Mouse (Mus musculus): Measurements from ENCODE around the gene Cnppd1. TPM values are rescaled to one million over a fixed set of nuclear protein-coding genes. Genes with fewer than 3 reads are reported as not detected.
A peak's percentile ranks its signal among the peaks of the same experiment; 100 is the strongest.

The Cnppd1 gene
- polyA plus RNA-seq, 1 experiment: 100 TPM

GRCm38 (mm10) chr1:75182160-75182559, 39.6 kb upstream of the Cnppd1 start:
- H3K27ac ChIP-seq (ENCODE audit: control insufficient read depth, insufficient read depth, low read depth, low read length, poor library complexity): no peak overlapping the region
- H3K4me1 ChIP-seq (ENCODE audit: control insufficient read depth, insufficient read depth, low read length): no peaks in the 10 kb centered on the region; the same call in 1 of the 2 replicates
- TF ChIP-seq CTCF (IDR thresholded peaks at IDR 0.05; ENCODE audit: control insufficient read depth, insufficient read depth, low read length): no peak; the same call in 1 of the 2 replicates
- no peak for TF ChIP-seq POLR2A (IDR thresholded peaks at IDR 0.05; ENCODE audit: borderline replicate concordance, control insufficient read depth, low read depth, low read length)
- 83% methylated on average over 4 of the region's 4 CpGs for WGBS
- no peak overlapping the region for H3K4me3 ChIP-seq (replicated peaks; ENCODE audit: control insufficient read depth, low read depth, low read length)

- H3K4me3 ChIP-seq (replicated peaks; ENCODE audit: control insufficient read depth, low read depth, low read length): no peak overlapping the region
- TF ChIP-seq POLR2A (IDR thresholded peaks at IDR 0.05; ENCODE audit: borderline replicate concordance, control insufficient read depth, low read depth, low read length): no peak
- no peak for TF ChIP-seq CTCF (IDR thresholded peaks at IDR 0.05; ENCODE audit: control insufficient read depth, insufficient read depth, low read length)
- H3K4me1 ChIP-seq (ENCODE audit: control insufficient read depth, insufficient read depth, low read length): no peaks in the 10 kb centered on the region; the same call in 1 of the 2 replicates
- WGBS: 93% methylated on average over 4 of the region's 4 CpGs
- no peak overlapping the region for H3K27ac ChIP-seq (ENCODE audit: control insufficient read depth, insufficient read depth, low read depth, low read length, poor library complexity)
Measured at GRCm38 (mm10) chr1:75181377-75181870, 38.9 kb upstream of the Cnppd1 start.

GRCm38 (mm10) chr1:75180741-75181140, 38.2 kb upstream of the Cnppd1 start:
- Histone ChIP-seq H3K4me3 (replicated peaks; ENCODE audit: control insufficient read depth, low read depth, low read length) (no peak overlapping the region), H3K4me1 (ENCODE audit: control insufficient read depth, insufficient read depth, low read length) (no peaks in the 10 kb centered on the region; the same call in 1 of the 2 replicates), H3K27ac (ENCODE audit: control insufficient read depth, insufficient read depth, low read depth, low read length, poor library complexity) (no peak overlapping the region)
- TF ChIP-seq POLR2A (IDR thresholded peaks at IDR 0.05; ENCODE audit: borderline replicate concordance, control insufficient read depth, low read depth, low read length) (no peak), CTCF (IDR thresholded peaks at IDR 0.05; ENCODE audit: control insufficient read depth, insufficient read depth, low read length) (no peak)
- WGBS: 38% methylated on average over 7 of the region's 7 CpGs

- peak within 1 kb of the TSS; percentile 94 for H3K27ac ChIP-seq (ENCODE audit: control insufficient read depth, insufficient read depth, low read depth, low read length, poor library complexity)
- TF ChIP-seq CTCF (IDR thresholded peaks at IDR 0.05; ENCODE audit: control insufficient read depth, insufficient read depth, low read length) (0 out of 2 replicates have a peak, but pooled peaks have one; percentile 2), POLR2A (IDR thresholded peaks at IDR 0.05; ENCODE audit: borderline replicate concordance, control insufficient read depth, low read depth, low read length) (peak; percentile 92; the same call in 1 of the 2 replicates)
- WGBS: under 1% methylated on average over 31 of the region's 31 CpGs
- H3K4me1 ChIP-seq (ENCODE audit: control insufficient read depth, insufficient read depth, low read length): no peaks in the 10 kb centered on the region; the same call in 1 of the 2 replicates
- peak within 1 kb of the TSS; percentile 78 for H3K4me3 ChIP-seq (replicated peaks; ENCODE audit: control insufficient read depth, low read depth, low read length)
Measured at GRCm38 (mm10) chr1:75180105-75180590, 37.6 kb upstream of the Cnppd1 start, which contains the start of gene Abcb6. TSS of gene Abcb6 (minus strand) at chr1:75180392.

GRCm38 (mm10) chr1:75179334-75180104, 37.0 kb upstream of the Cnppd1 start:
- TF ChIP-seq POLR2A (IDR thresholded peaks at IDR 0.05; ENCODE audit: borderline replicate concordance, control insufficient read depth, low read depth, low read length) (no peak), CTCF (IDR thresholded peaks at IDR 0.05; ENCODE audit: control insufficient read depth, insufficient read depth, low read length) (no peak)
- H3K4me3 ChIP-seq (replicated peaks; ENCODE audit: control insufficient read depth, low read depth, low read length): peak overlapping the region; percentile 78
- peak overlapping the region; percentile 94 for H3K27ac ChIP-seq (ENCODE audit: control insufficient read depth, insufficient read depth, low read depth, low read length, poor library complexity)
- no peaks in the 10 kb centered on the region; the same call in 1 of the 2 replicates for H3K4me1 ChIP-seq (ENCODE audit: control insufficient read depth, insufficient read depth, low read length)
- WGBS: under 1% methylated on average over 23 of the region's 23 CpGs

GRCm38 (mm10) chr1:75168472-75169464, 26.3 kb upstream of the Cnppd1 start, which contains the start of gene Zfand2b:
TSS of gene Zfand2b (plus strand) at chr1:75168646.
- TF ChIP-seq CTCF (IDR thresholded peaks at IDR 0.05; ENCODE audit: control insufficient read depth, insufficient read depth, low read length): no peak
- TF ChIP-seq POLR2A (IDR thresholded peaks at IDR 0.05; ENCODE audit: borderline replicate concordance, control insufficient read depth, low read depth, low read length): peak; percentile 71; the same call in 1 of the 2 replicates
- peak within 1 kb of the TSS; percentile 70 for H3K4me3 ChIP-seq (replicated peaks; ENCODE audit: control insufficient read depth, low read depth, low read length)
- H3K27ac ChIP-seq (ENCODE audit: control insufficient read depth, insufficient read depth, low read depth, low read length, poor library complexity): peak within 1 kb of the TSS; percentile 87
- 4% methylated on average over 58 of the region's 59 CpGs for WGBS
- H3K4me1 ChIP-seq (ENCODE audit: control insufficient read depth, insufficient read depth, low read length): peaks cover 1% of the 10 kb centered on the region; the same call in 1 of the 2 replicates

GRCm38 (mm10) chr1:75168093-75168471, 25.6 kb upstream of the Cnppd1 start:
- WGBS: 6% methylated on average over 7 of the region's 7 CpGs
- TF ChIP-seq POLR2A (IDR thresholded peaks at IDR 0.05; ENCODE audit: borderline replicate concordance, control insufficient read depth, low read depth, low read length): no peak
- TF ChIP-seq CTCF (IDR thresholded peaks at IDR 0.05; ENCODE audit: control insufficient read depth, insufficient read depth, low read length): no peak
- H3K4me1 ChIP-seq (ENCODE audit: control insufficient read depth, insufficient read depth, low read length): peaks cover 1% of the 10 kb centered on the region; the same call in 1 of the 2 replicates

More at GRCm38 (mm10) chr1:75168093-75168471, 25.6 kb upstream of the Cnppd1 start:
- H3K27ac ChIP-seq (ENCODE audit: control insufficient read depth, insufficient read depth, low read depth, low read length, poor library complexity): peak overlapping the region; percentile 73
- peak overlapping the region; percentile 70 for H3K4me3 ChIP-seq (replicated peaks; ENCODE audit: control insufficient read depth, low read depth, low read length)
